Mouse (Mus musculus): ENCODE data around the gene Dars. TPM values are rescaled to one million over a fixed set of nuclear protein-coding genes. Genes with fewer than 3 reads are reported as not detected.
"Not testable (repeated sequence)": the region's sequence is repeated elsewhere in the genome, so short reads cannot be mapped to it uniquely, and the experiment has no call there.

Dars gene
- polyA plus RNA-seq, 1 experiment from 2014 or later: 68.5 TPM

GRCm38 (mm10) chr1:128330313-128330712, 86.9 kb downstream of the Dars start:
- no peak overlapping the region for H3K9ac ChIP-seq (replicated peaks; ENCODE audit: low read depth)
- no peak overlapping the region for H3K4me2 ChIP-seq (replicated peaks; ENCODE audit: low read depth, low read length)
- TF ChIP-seq CTCF (IDR thresholded peaks at IDR 0.05) (no peak), EP300 (IDR thresholded peaks at IDR 0.05) (no peak)
- no peaks in the 10 kb centered on the region for H3K27me3 ChIP-seq (replicated peaks; ENCODE audit: insufficient read depth, low read length)
- 83% methylated on average over 1 of the region's 1 CpGs for WGBS
- ATAC-seq: no peak
- H3K9me3 ChIP-seq (ENCODE audit: low read length): no peaks in the 10 kb centered on the region
- H3K27ac ChIP-seq (ENCODE audit: low read length): no peak overlapping the region
- DNase-seq (ENCODE audit: low spot score): no peak
- no peaks in the 10 kb centered on the region for H3K4me1 ChIP-seq (ENCODE audit: insufficient read depth, low read depth, low read length)
- no peak overlapping the region for H3K4me3 ChIP-seq (ENCODE audit: low read depth, low read length)
- H3K36me3 ChIP-seq (ENCODE audit: insufficient read depth, low read length): peaks cover 19% of the 10 kb centered on the region; the same call in 1 of the 2 replicates

GRCm38 (mm10) chr1:128328218-128328617, 89.0 kb downstream of the Dars start, which contains the start of gene Lct:
TSS of gene Lct (minus strand) at chr1:128328318.
- ATAC-seq: no peak
- WGBS: 85% methylated on average over 3 of the region's 3 CpGs

GRCm38 (mm10) chr1:128327165-128327564, 90.0 kb downstream of the Dars start:
- TF ChIP-seq CTCF (IDR thresholded peaks at IDR 0.05) (no peak), EP300 (IDR thresholded peaks at IDR 0.05) (no peak)
- DNase-seq (ENCODE audit: low spot score): no peak
- no peak for ATAC-seq
- Histone ChIP-seq H3K36me3 (ENCODE audit: insufficient read depth, low read length) (peaks cover 12% of the 10 kb centered on the region; the same call in 1 of the 2 replicates), H3K4me1 (ENCODE audit: insufficient read depth, low read depth, low read length) (no peaks in the 10 kb centered on the region), H3K9me3 (ENCODE audit: low read length) (no peaks in the 10 kb centered on the region), H3K9ac (replicated peaks; ENCODE audit: low read depth) (no peak overlapping the region), H3K4me2 (replicated peaks; ENCODE audit: low read depth, low read length) (no peak overlapping the region), H3K4me3 (ENCODE audit: low read depth, low read length) (no peak overlapping the region), H3K27me3 (replicated peaks; ENCODE audit: insufficient read depth, low read length) (no peaks in the 10 kb centered on the region), H3K27ac (ENCODE audit: low read length) (no peak overlapping the region)
- WGBS: 88% methylated on average over 1 of the region's 1 CpGs

More at GRCm38 (mm10) chr1:128328218-128328617, 89.0 kb downstream of the Dars start, which contains the start of gene Lct:
- Histone ChIP-seq H3K4me1 (ENCODE audit: insufficient read depth, low read depth, low read length) (no peaks in the 10 kb centered on the region), H3K36me3 (ENCODE audit: insufficient read depth, low read length) (peaks cover 12% of the 10 kb centered on the region; the same call in 1 of the 2 replicates), H3K4me2 (replicated peaks; ENCODE audit: low read depth, low read length) (no peak within 1 kb of the TSS), H3K9ac (replicated peaks; ENCODE audit: low read depth) (no peak within 1 kb of the TSS), H3K9me3 (ENCODE audit: low read length) (no peaks in the 10 kb centered on the region), H3K4me3 (ENCODE audit: low read depth, low read length) (no peak within 1 kb of the TSS), H3K27me3 (replicated peaks; ENCODE audit: insufficient read depth, low read length) (no peaks in the 10 kb centered on the region), H3K27ac (ENCODE audit: low read length) (no peak within 1 kb of the TSS)
- TF ChIP-seq EP300 (IDR thresholded peaks at IDR 0.05) (no peak), CTCF (IDR thresholded peaks at IDR 0.05) (no peak)
- DNase-seq (ENCODE audit: low spot score): no peak

- WGBS: 74% methylated on average over 2 of the region's 2 CpGs
- Histone ChIP-seq H3K9ac (replicated peaks; ENCODE audit: low read depth) (no peak overlapping the region), H3K27ac (ENCODE audit: low read length) (no peak overlapping the region), H3K27me3 (replicated peaks; ENCODE audit: insufficient read depth, low read length) (no peaks in the 10 kb centered on the region), H3K4me1 (ENCODE audit: insufficient read depth, low read depth, low read length) (no peaks in the 10 kb centered on the region), H3K36me3 (ENCODE audit: insufficient read depth, low read length) (0 out of 2 replicates have a peak, but pooled peaks cover 5% of the 10 kb centered on the region), H3K9me3 (ENCODE audit: low read length) (no peaks in the 10 kb centered on the region), H3K4me3 (ENCODE audit: low read depth, low read length) (no peak overlapping the region), H3K4me2 (replicated peaks; ENCODE audit: low read depth, low read length) (no peak overlapping the region)
- TF ChIP-seq EP300 (IDR thresholded peaks at IDR 0.05) (no peak), CTCF (IDR thresholded peaks at IDR 0.05) (no peak)
- ATAC-seq: no peak
- DNase-seq (ENCODE audit: low spot score): no peak
Measured at GRCm38 (mm10) chr1:128324776-128325175, 92.4 kb downstream of the Dars start.

GRCm38 (mm10) chr1:128323026-128323643, 94.0 kb downstream of the Dars start:
- ATAC-seq: no peak
- TF ChIP-seq CTCF (IDR thresholded peaks at IDR 0.05): no peak
- TF ChIP-seq EP300 (IDR thresholded peaks at IDR 0.05): no peak

GRCm38 (mm10) chr1:128319266-128319665, 97.9 kb downstream of the Dars start:
- not testable (repeated sequence) for H3K4me3 ChIP-seq (ENCODE audit: low read depth, low read length); DNase-seq (ENCODE audit: low spot score); H3K4me1 ChIP-seq (ENCODE audit: insufficient read depth, low read depth, low read length); H3K9me3 ChIP-seq (ENCODE audit: low read length); H3K4me2 ChIP-seq (replicated peaks; ENCODE audit: low read depth, low read length); H3K36me3 ChIP-seq (ENCODE audit: insufficient read depth, low read length); H3K9ac ChIP-seq (replicated peaks; ENCODE audit: low read depth); H3K27me3 ChIP-seq (replicated peaks; ENCODE audit: insufficient read depth, low read length); H3K27ac ChIP-seq (ENCODE audit: low read length); ATAC-seq
- 86% methylated on average over 6 of the region's 6 CpGs for WGBS

More at GRCm38 (mm10) chr1:128323026-128323643, 94.0 kb downstream of the Dars start:
- Histone ChIP-seq H3K9ac (replicated peaks; ENCODE audit: low read depth) (no peak overlapping the region), H3K36me3 (ENCODE audit: insufficient read depth, low read length) (0 out of 2 replicates have a peak, but pooled peaks cover 4% of the 10 kb centered on the region), H3K27me3 (replicated peaks; ENCODE audit: insufficient read depth, low read length) (no peaks in the 10 kb centered on the region), H3K9me3 (ENCODE audit: low read length) (no peaks in the 10 kb centered on the region), H3K4me1 (ENCODE audit: insufficient read depth, low read depth, low read length) (no peaks in the 10 kb centered on the region), H3K4me2 (replicated peaks; ENCODE audit: low read depth, low read length) (no peak overlapping the region), H3K27ac (ENCODE audit: low read length) (no peak overlapping the region), H3K4me3 (ENCODE audit: low read depth, low read length) (no peak overlapping the region)
- no peak for DNase-seq (ENCODE audit: low spot score)
- 73% methylated on average over 8 of the region's 8 CpGs for WGBS
